Mouse (Mus musculus) heart, embryonic 10.5 days (tissue): ENCODE measurements around the gene Kcnq2. TPM values are rescaled to one million over a fixed set of nuclear protein-coding genes. Genes with fewer than 3 reads are reported as not detected.

Source experiments
- DNase-seq: peaks from one replicate; pipeline ENCODE4 v3.0.0-alpha.2; 2017; ENCODE audit warnings: low spot score
- H3K27ac ChIP-seq: fragments of 300-500 bp; sonication (generic); 2 replicates; pipeline ENCODE4 v1.5.1; 2016; ENCODE audit warnings: mild to moderate bottlenecking
- H3K27me3 ChIP-seq: fragments of 300-500 bp; sonication (generic); 2 replicates; pipeline ENCODE4 v1.6.1; 2016; ENCODE audit warnings: mild to moderate bottlenecking; ENCODE audit not compliant: poor library complexity, insufficient read depth, severe bottlenecking
- H3K36me3 ChIP-seq: fragments of 300-500 bp; sonication (generic); 2 replicates; pipeline ENCODE4 v1.6.1; 2016; ENCODE audit warnings: mild to moderate bottlenecking, moderate library complexity
- H3K4me1 ChIP-seq: fragments of 300-500 bp; sonication (generic); 2 replicates; pipeline ENCODE4 v1.6.1; 2016; ENCODE audit warnings: mild to moderate bottlenecking
- H3K4me3 ChIP-seq: fragments of 300-500 bp; sonication (generic); 2 replicates; pipeline ENCODE4 v1.5.1; 2016; ENCODE audit warnings: mild to moderate bottlenecking, moderate library complexity
- H3K9me3 ChIP-seq: fragments of 300-500 bp; sonication (generic); 2 replicates; pipeline ENCODE4 v1.6.1; 2016; ENCODE audit warnings: mild to moderate bottlenecking, moderate library complexity
- WGBS: fragments of 180-500 bp; shearing (Covaris S2); methylation state at CpG from one replicate; pipeline ENCODE4 v1.1.7; 2016; 5-methylcytosine and 5-hydroxymethylcytosine counted together
- polyA plus RNA-seq: library from polyadenylated mRNA; unstranded; fragments of >200 nt; fragmentation: Nextera tagmentation; extraction: Ambion mirVana; gene quantifications from 2 replicates; pipeline ENCODE4 v1.2.1, GENCODE M21; 2016

Gene Kcnq2
- polyA plus RNA-seq, 1 experiment from 2014 or later, result 0.50 TPM

DNA sequence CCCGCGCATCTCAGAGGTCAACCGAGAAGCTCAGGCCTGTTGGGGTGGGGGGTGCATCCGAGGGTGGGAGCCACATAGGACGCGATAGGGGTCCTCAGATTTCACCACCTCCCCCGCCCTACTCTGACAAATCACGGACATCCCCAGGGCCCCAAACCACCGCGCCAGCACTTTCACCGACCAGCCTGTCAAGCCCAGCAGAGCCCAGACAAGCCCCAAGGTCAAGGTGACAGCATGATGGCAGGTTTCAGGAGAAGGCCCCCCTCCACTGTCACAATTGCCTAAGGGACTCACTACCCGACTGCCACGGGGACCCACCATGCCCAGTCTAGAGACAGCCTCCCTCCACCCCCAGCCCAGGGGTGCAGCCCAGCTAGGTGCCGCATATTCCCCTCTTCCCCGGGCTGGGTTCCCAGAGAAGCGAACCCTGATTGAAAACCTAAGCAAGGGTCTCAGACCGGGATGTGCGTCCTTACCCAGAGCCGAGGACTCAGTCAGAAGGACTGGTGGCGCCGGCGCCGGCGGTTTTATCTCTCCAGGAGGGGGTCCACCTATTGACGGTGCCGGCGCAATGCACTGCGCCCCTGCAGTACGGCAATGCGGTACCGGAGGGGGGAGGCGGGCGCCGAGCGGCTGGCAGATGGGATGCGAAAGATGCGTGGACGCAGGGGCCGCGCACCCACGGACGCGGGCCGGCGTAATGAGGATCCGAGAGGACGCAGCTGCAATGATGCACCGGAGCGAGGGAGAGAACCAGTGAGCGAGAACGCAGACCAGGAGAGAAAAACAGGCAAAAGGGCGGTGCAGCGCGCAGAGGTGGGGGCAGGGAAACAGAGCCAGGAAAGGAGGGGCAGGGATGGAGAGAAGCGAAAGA is 21.4 kb upstream of the Kcnq2 start, which contains the start of gene Eef1a2:
TSS of gene Eef1a2 (minus strand) at position 767 of the 874 bp plus-strand sequence.
- H3K27ac ChIP-seq, result peak within 1 kb of the TSS; percentile 83
- H3K9me3 ChIP-seq, result no peaks in the 10 kb centered on the region
- WGBS, result 3% methylated on average over 55 of the region's 55 CpGs
- peak within 1 kb of the TSS; percentile 61 for H3K4me3 ChIP-seq
- H3K36me3 ChIP-seq, result 0 out of 2 replicates have a peak, but pooled peaks cover 7% of the 10 kb centered on the region
- DNase-seq, result no peak
- H3K4me1 ChIP-seq, result peaks cover 45% of the 10 kb centered on the region
- peaks cover 66% of the 10 kb centered on the region for H3K27me3 ChIP-seq

DNA sequence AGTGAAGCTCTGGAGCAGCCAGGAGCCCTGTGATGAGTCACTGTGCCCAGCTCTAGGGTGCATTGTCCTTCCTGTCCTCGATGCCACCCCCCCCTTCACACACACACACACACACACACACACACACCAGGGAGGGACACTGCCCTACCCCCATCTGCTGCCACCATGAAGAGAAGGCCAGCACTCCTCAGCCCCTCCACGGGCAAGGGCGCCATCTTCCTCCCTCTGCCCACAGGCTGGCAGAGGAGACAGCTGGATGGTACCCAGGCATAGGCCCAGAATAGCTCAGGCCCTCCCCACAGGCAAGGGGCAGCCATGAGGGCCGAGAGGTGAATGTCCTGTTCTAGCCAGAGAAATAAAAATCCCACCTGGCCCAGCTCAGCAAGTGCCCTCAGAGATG is 20.7 kb upstream of the Kcnq2 start:
- WGBS, result 49% methylated on average over 4 of the region's 4 CpGs
- H3K9me3 ChIP-seq, result no peaks in the 10 kb centered on the region
- no peak for DNase-seq
- peaks cover 45% of the 10 kb centered on the region for H3K4me1 ChIP-seq
- peak overlapping the region; percentile 83 for H3K27ac ChIP-seq
- peaks cover 9% of the 10 kb centered on the region; the same call in 1 of the 2 replicates for H3K36me3 ChIP-seq
- peak overlapping the region; percentile 61 for H3K4me3 ChIP-seq
- H3K27me3 ChIP-seq, result peaks cover 73% of the 10 kb centered on the region

DNA sequence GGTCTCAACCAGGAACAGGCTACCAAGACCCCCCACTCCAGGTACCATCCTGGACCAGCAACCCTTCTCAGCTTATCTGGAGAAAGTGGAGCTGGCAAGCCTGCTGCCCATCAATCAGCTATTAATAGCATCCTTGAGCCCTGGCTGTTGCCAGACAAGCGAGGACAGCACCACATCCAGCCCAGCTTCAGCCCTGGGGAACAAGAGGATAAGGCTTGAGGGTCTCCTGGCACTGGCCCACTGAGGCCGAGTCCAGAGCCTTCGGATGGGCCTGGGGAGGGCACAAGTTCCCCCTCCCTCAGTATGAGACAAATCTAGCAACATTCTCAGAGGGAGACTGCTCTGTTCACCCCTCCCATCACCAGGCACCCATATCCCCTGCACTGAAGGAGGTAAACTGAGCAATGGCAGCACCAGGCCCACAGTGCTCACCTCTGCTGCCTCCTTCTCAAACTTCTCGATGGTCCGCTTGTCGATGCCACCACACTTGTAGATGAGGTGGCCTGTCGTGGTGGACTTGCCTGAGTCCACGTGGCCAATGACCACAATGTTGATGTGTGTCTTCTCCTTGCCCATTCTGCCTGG is 19.8 kb upstream of the Kcnq2 start:
- WGBS, result 54% methylated on average over 8 of the region's 8 CpGs
- H3K27ac ChIP-seq, result peak overlapping the region; percentile 83; the same call in 1 of the 2 replicates
- peaks cover 82% of the 10 kb centered on the region for H3K27me3 ChIP-seq

DNA sequence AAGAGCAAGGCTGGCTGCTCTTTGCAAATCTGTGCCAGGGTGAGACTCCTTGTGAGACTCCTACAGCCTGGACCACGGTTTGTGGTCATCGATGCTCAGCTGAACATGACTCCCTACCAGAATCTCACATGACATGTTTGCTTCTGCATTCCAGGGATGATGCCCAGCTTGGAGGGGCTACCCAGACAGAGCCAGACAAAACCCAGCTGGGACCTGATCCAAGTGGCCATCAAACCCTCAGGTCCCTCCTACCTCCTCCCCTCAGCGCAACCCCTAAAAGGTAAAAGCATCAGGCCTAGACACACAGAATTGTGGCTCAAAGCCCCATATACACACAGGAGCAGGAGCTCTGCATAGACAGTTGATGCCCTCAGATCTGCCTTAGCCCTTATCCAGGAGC is 19.3 kb upstream of the Kcnq2 start:
- no peak overlapping the region for H3K27ac ChIP-seq
- peaks cover 87% of the 10 kb centered on the region for H3K27me3 ChIP-seq
- H3K4me1 ChIP-seq, result peaks cover 37% of the 10 kb centered on the region
- no peak for DNase-seq
- 80% methylated on average over 3 of the region's 3 CpGs for WGBS
- H3K9me3 ChIP-seq, result no peaks in the 10 kb centered on the region
- H3K4me3 ChIP-seq, result no peak overlapping the region
- H3K36me3 ChIP-seq, result peaks cover 10% of the 10 kb centered on the region; the same call in 1 of the 2 replicates

More for the DNA sequence above, 19.8 kb upstream of the Kcnq2 start:
- no peak for DNase-seq
- H3K36me3 ChIP-seq, result peaks cover 10% of the 10 kb centered on the region; the same call in 1 of the 2 replicates
- peaks cover 43% of the 10 kb centered on the region for H3K4me1 ChIP-seq
- no peaks in the 10 kb centered on the region for H3K9me3 ChIP-seq
- H3K4me3 ChIP-seq, result peak overlapping the region; percentile 61; the same call in 1 of the 2 replicates

DNA sequence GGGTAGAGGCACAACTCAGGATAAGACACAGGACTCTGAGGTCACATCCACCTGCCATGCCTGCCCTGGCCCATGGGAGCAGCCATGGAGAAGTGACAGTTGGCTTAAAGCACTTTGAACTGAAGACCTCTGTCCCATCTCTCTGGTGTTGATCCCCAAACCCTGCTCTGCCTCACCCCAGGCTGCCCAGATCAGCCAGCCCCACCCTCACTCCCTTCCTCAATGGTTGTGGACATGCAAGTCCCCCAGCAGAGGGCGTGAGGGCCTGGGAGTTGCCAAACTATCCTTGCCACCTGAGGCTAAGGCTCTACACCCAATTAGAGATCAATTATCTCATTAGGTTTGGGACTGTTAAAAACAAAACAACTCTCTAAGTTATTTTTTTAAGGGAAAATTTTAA is 18.7 kb upstream of the Kcnq2 start:
- Histone ChIP-seq H3K9me3 (no peaks in the 10 kb centered on the region), H3K27me3 (peaks cover 93% of the 10 kb centered on the region), H3K4me1 (peaks cover 32% of the 10 kb centered on the region), H3K36me3 (peaks cover 10% of the 10 kb centered on the region; the same call in 1 of the 2 replicates), H3K4me3 (no peak overlapping the region), H3K27ac (no peak overlapping the region)
- DNase-seq, result no peak
- WGBS, result 9% methylated on average over 1 of the region's 1 CpGs

DNA sequence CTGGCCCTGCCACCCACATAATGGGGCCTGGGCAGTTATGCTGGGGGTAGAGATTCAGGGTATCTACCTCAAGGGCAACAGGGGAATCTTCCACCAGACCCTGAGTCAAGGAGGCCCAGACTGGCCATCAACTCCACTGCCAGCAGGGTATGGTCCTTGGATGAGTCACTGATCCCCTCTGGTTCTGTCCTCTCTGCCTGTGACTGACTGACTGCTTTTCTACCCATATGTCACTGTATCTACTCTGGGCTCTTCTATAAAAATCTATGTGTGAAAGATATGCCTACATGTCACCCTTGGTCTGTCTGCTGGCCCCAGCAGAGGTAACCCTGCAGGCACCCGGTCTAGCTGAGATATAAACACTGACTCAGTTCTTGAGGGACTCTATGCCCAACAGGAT is 18.0 kb upstream of the Kcnq2 start:
- H3K9me3 ChIP-seq, result no peaks in the 10 kb centered on the region
- H3K4me3 ChIP-seq, result no peak overlapping the region
- 81% methylated on average over 1 of the region's 1 CpGs for WGBS
- no peak overlapping the region for H3K27ac ChIP-seq
- H3K36me3 ChIP-seq, result peaks cover 10% of the 10 kb centered on the region; the same call in 1 of the 2 replicates
- H3K4me1 ChIP-seq, result peaks cover 34% of the 10 kb centered on the region
- peaks cover 93% of the 10 kb centered on the region for H3K27me3 ChIP-seq
- no peak for DNase-seq

DNA sequence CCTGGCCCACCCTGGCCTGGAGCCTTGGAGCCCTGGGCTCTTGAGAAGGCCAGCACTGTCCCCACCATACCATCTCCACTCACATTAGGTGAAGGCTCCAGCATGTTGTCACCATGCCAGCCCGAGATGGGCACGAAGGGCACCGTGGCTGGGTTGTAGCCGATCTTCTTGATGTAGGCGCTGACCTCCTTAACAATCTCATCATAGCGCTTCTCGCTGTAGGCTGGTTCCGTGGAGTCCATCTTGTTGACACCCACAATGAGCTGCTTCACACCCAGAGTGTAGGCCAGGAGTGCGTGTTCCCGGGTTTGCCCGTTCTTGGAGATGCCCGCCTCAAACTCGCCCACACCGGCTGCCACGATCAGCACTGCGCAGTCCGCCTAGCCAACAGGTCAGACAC is 17.6 kb upstream of the Kcnq2 start:
- WGBS, result 87% methylated on average over 17 of the region's 17 CpGs
- peaks cover 10% of the 10 kb centered on the region; the same call in 1 of the 2 replicates for H3K36me3 ChIP-seq
- no peak for DNase-seq

DNA sequence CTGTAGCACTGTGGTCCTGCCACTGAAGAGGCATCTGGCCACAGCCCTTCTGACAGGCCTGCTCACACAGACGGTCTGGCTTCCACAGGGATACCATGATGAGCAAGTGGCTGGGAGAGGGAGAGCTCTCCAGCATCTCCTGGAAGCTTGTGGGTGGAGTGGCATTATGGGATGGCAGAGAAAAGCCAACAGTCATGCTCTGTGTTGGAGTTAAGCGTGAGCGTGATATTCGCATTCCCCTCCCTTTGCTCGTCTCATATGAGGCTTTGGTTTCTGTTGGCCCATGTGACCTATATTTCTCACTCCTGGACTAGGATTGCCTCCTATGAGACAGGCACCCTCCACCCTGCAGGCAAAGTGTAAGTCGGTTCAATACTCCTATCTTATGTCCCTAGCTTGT is 15.2 kb upstream of the Kcnq2 start:
- Histone ChIP-seq H3K36me3 (peaks cover 10% of the 10 kb centered on the region; the same call in 1 of the 2 replicates), H3K27me3 (peaks cover 93% of the 10 kb centered on the region), H3K9me3 (no peaks in the 10 kb centered on the region), H3K27ac (no peak overlapping the region), H3K4me1 (peaks cover 26% of the 10 kb centered on the region), H3K4me3 (no peak overlapping the region)
- WGBS, result 63% methylated on average over 6 of the region's 6 CpGs
- no peak for DNase-seq

More for the DNA sequence above, 17.6 kb upstream of the Kcnq2 start:
- Histone ChIP-seq H3K4me1 (peaks cover 38% of the 10 kb centered on the region), H3K9me3 (no peaks in the 10 kb centered on the region), H3K4me3 (no peak overlapping the region), H3K27ac (no peak overlapping the region), H3K27me3 (peaks cover 93% of the 10 kb centered on the region)

DNA sequence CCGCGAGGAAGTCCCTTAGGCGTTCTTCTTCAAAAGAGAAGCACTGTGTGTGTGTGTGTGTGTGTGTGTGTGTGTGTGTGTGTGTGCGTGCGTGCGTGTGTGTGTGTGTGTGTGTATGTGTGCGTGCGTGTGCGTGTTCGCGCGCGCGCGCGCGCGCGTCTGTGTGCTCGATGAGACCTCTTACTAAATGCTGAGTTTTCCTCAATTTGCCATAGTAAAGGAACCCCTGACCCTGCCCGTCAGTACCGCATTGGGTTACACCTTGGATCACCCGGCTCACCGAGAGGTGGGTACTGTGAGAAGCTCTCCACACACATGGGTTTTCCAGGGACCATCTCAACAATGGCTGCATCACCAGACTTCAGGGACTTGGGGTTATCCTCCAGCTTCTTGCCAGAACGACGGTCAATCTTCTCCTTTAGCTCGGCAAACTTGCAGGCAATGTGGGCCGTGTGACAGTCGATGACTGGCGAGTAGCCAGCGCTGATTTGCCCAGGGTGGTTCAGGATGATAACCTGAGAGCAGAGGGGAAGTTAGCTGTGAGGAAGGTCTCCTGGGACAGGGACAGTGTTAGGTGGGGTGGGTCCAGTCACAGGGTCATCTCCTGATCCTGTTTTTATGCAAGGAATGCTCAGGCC is 13.3 kb upstream of the Kcnq2 start:
- H3K4me3 ChIP-seq, result peak overlapping the region; percentile 60
- H3K27me3 ChIP-seq, result peaks cover 95% of the 10 kb centered on the region
- DNase-seq, result no peak
- 18% methylated on average over 31 of the region's 31 CpGs for WGBS
- peaks cover 10% of the 10 kb centered on the region; the same call in 1 of the 2 replicates for H3K36me3 ChIP-seq
- no peak overlapping the region for H3K27ac ChIP-seq
- H3K9me3 ChIP-seq, result no peaks in the 10 kb centered on the region
- peaks cover 14% of the 10 kb centered on the region for H3K4me1 ChIP-seq

DNA sequence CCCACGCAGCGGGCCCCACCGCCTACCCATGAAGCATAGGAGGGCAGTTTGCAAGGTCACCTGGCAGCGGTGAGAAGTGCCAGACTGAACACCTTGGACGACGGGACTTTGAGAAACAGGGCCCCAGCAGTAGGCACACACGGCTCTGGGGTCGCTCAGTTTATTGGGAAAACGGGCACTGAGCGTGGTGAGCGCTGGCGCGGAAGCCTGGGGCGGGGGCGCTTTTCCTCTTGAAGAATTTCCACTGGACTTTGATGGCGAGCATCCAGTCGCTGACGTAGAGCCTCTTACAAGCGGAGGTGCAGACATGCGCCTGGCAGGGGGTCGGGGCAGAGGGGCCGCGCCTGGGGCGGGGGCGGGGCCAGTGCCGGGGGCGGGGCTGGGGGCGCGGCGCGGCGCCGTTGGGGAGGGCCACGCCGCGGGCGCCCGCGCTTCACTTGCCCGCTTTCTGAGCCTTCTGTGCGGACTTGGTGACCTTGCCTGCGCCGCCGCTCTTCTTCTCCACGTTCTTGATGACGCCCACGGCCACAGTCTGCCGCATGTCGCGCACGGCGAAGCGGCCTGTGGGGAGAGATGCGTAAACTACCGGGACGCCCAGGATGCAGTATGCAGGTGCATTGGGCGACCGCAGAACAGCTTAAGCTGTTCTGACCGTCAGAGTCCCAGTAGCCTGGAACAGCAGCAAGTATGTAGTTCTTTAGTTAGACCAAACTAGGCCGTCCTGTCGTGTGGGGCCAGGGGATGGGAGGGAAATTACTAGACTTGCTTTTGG is 12.6 kb upstream of the Kcnq2 start:
- Histone ChIP-seq H3K9me3 (no peaks in the 10 kb centered on the region), H3K27me3 (peaks cover 96% of the 10 kb centered on the region), H3K36me3 (peaks cover 7% of the 10 kb centered on the region; the same call in 1 of the 2 replicates), H3K4me3 (peak overlapping the region; percentile 60), H3K27ac (no peak overlapping the region), H3K4me1 (peaks cover 14% of the 10 kb centered on the region)
- 1% methylated on average over 61 of the region's 61 CpGs for WGBS
- no peak for DNase-seq

DNA sequence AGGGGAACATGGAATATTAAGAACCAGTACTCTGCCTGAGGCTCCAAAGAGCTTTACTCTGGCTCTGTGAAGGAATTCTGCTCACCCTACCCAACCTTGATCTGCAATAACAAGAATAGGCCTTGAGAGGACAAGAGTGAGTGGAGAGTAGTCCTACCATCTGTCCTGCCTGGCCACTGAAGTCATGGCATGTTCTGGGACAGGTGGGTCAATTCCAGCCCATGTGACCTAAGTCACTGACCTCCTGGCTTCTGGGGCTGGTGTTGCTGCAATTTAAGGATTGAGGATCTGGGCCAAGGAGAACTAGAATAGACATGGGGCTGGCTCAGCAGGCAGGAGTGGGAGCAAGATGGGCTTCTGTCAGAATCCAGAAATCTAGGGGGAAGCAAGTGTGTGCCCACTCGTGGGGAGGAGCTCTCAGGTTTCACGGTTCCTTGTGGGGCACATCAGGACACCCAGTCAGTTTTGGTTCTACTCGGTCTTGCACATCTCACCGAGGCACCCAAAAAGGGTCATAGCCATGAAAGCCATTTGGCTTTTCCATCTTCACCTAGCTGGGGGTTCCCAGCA is 12.0 kb upstream of the Kcnq2 start:
- no peak for DNase-seq
- Histone ChIP-seq H3K27me3 (peaks cover 94% of the 10 kb centered on the region), H3K27ac (no peak overlapping the region), H3K9me3 (no peaks in the 10 kb centered on the region), H3K4me3 (peak overlapping the region; percentile 60), H3K36me3 (peaks cover 3% of the 10 kb centered on the region; the same call in 1 of the 2 replicates), H3K4me1 (peaks cover 14% of the 10 kb centered on the region)
- 48% methylated on average over 4 of the region's 4 CpGs for WGBS

DNA sequence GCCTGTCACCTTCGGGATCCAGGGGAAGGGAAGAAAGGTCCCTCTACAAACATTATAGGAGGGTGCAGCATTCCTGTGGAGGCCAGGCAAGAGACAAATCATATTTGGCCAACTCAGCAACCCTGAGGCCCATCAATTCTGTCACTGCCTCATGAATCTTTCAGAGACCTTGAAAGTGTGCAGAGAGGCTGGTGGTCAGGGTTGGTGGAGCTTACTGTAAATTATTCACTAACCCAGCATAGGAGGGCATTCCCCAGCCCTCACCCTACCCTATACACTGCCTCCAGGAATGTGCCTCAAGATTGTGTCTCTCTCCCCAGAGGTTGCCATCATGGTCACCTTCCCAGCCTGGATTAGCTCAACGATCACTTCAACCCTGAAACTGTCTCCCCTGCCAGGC is 9.6 kb upstream of the Kcnq2 start:
- peaks cover 83% of the 10 kb centered on the region for H3K27me3 ChIP-seq
- no peaks in the 10 kb centered on the region for H3K9me3 ChIP-seq
- DNase-seq, result no peak
- no peak overlapping the region for H3K27ac ChIP-seq
- H3K4me1 ChIP-seq, result peaks cover 14% of the 10 kb centered on the region
- no peak overlapping the region for H3K4me3 ChIP-seq
- WGBS, result 82% methylated on average over 2 of the region's 2 CpGs
- H3K36me3 ChIP-seq, result no peaks in the 10 kb centered on the region; the same call in 1 of the 2 replicates
